Mouse (Mus musculus) forebrain, embryonic 10.5 days (tissue): ENCODE data around the gene Pnlip. TPM values are rescaled to one million over a fixed set of nuclear protein-coding genes. Genes with fewer than 3 reads are reported as not detected.

Experiments used
- DNase-seq: peaks from one replicate; pipeline ENCODE4 v3.0.0-alpha.2; 2017; ENCODE audit warnings: low spot score; ENCODE audit errors: extremely low spot score
- H3K27ac ChIP-seq: fragments of 300-500 bp; sonication (generic); 2 replicates; pipeline ENCODE4 v1.5.1; 2016; ENCODE audit warnings: mild to moderate bottlenecking
- H3K27me3 ChIP-seq: fragments of 300-500 bp; sonication (generic); 2 replicates; pipeline ENCODE4 v1.6.1; 2016; ENCODE audit warnings: mild to moderate bottlenecking; ENCODE audit not compliant: poor library complexity, severe bottlenecking
- H3K36me3 ChIP-seq: fragments of 300-500 bp; sonication (generic); replicated peaks from 2 replicates; pipeline ENCODE4 v1.6.1; 2016; ENCODE audit warnings: mild to moderate bottlenecking, moderate library complexity
- H3K4me1 ChIP-seq: fragments of 300-500 bp; sonication (generic); 2 replicates; pipeline ENCODE4 v1.6.1; 2016
- H3K4me3 ChIP-seq: fragments of 300-500 bp; sonication (generic); 2 replicates; pipeline ENCODE4 v1.5.1; 2016; ENCODE audit warnings: mild to moderate bottlenecking, moderate library complexity
- H3K9me3 ChIP-seq: fragments of 300-500 bp; sonication (generic); 2 replicates; pipeline ENCODE4 v1.6.1; 2016; ENCODE audit warnings: mild to moderate bottlenecking, moderate library complexity
- WGBS: fragments of 180-500 bp; shearing (Covaris S2); methylation state at CpG from one replicate; pipeline ENCODE4 v1.1.7; 2016; 5-methylcytosine and 5-hydroxymethylcytosine counted together
- polyA plus RNA-seq: library from polyadenylated mRNA; unstranded; fragments of >200 nt; fragmentation: Nextera tagmentation; extraction: Ambion mirVana; gene quantifications from 2 replicates; pipeline ENCODE4 v1.2.1, GENCODE M21; 2016

Gene Pnlip
- polyA plus RNA-seq: not detected in 2 replicates

GRCm38 (mm10) chr19:58652198-58652597 lies at the start of gene Pnlip:
Gene Pnlip (plus strand): TSS chr19:58652498.
- no peaks in the 10 kb centered on the region for H3K9me3 ChIP-seq
- H3K27ac ChIP-seq: no peak within 1 kb of the TSS
- H3K27me3 ChIP-seq: no peaks in the 10 kb centered on the region
- WGBS: 89% methylated on average over 5 of the region's 5 CpGs
- H3K36me3 ChIP-seq: no peaks in the 10 kb centered on the region
- no peak within 1 kb of the TSS for H3K4me3 ChIP-seq
- no peak for DNase-seq
- H3K4me1 ChIP-seq: no peaks in the 10 kb centered on the region

DNA sequence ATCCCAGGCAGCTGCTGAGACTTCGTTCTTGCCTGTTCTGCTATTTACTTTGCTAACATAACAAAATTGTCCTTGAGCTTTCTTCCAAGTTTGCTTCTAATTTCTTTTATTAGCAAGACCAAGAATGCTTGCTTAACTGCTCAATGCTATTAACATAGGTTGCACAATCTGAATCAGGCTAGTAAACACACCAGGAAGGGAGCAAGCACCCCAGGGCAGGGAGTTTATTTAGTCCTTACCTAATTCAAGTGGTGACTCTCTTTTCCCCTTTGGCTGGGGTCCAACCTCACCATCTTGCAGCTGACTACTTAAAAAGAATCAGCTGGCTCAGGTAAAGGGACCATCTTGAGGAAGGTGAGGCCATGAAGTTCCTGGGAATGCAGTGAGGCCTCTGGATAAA lies 42.6 kb upstream of the Pnlip start:
- H3K4me1 ChIP-seq: no peaks in the 10 kb centered on the region

DNA sequence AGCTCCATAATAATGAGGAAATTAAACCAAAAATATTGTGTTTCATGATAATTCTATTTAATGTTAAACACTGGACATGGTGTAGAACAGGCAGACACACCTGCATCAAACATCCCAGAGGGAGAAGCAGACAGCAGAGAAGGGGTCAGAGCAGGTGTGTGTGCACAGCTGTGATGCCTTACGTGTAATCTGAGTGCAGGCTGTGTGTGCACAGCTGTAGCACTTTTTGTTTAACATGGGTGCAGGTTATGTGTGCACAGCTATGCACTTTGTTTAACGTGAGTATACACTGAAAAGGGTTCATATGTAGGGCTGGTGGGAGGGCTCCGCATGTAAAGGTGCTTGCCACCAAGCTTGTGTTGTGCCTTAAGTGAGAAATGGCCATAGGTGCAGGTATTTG lies 39.6 kb upstream of the Pnlip start:
- no peak for DNase-seq
- Histone ChIP-seq H3K4me1 (no peaks in the 10 kb centered on the region), H3K27ac (no peak overlapping the region), H3K4me3 (no peak overlapping the region), H3K9me3 (no peaks in the 10 kb centered on the region), H3K36me3 (no peaks in the 10 kb centered on the region), H3K27me3 (no peaks in the 10 kb centered on the region)
- WGBS: 87% methylated on average over 3 of the region's 3 CpGs

More for the DNA sequence above, 42.6 kb upstream of the Pnlip start:
- Histone ChIP-seq H3K27me3 (no peaks in the 10 kb centered on the region), H3K27ac (no peak overlapping the region), H3K9me3 (no peaks in the 10 kb centered on the region), H3K36me3 (no peaks in the 10 kb centered on the region), H3K4me3 (no peak overlapping the region)
- WGBS: 74% methylated on average over 1 of the region's 1 CpGs
- no peak for DNase-seq

DNA sequence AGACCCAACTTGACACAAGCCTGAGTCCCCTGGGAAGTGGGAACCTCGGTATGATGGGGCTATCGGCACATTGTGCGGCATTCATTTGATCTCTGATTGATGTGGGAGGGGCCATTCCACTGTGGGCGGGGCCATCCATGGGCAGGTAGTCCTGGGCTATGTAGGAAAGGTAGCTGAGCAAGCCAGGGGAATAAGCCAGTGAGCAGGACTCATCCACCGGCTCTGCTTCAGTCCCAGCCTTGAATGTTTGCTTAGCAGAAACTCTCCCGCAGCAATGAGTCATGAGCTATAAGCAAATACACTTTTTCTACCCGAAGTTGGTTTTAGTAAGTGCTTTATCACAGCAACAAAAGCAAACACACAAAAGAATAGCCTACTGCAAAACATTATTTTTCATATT lies 35.7 kb upstream of the Pnlip start:
- H3K4me1 ChIP-seq: no peaks in the 10 kb centered on the region

GRCm38 (mm10) chr19:58620661-58621060 lies 31.6 kb upstream of the Pnlip start:
- no peak for DNase-seq
- H3K9me3 ChIP-seq: peaks cover 3% of the 10 kb centered on the region; the same call in 1 of the 2 replicates
- no peaks in the 10 kb centered on the region for H3K27me3 ChIP-seq
- WGBS: 94% methylated on average over 3 of the region's 3 CpGs
- no peak overlapping the region for H3K27ac ChIP-seq
- no peaks in the 10 kb centered on the region for H3K4me1 ChIP-seq
- H3K4me3 ChIP-seq: no peak overlapping the region
- no peaks in the 10 kb centered on the region for H3K36me3 ChIP-seq

More for the DNA sequence above, 35.7 kb upstream of the Pnlip start:
- Histone ChIP-seq H3K9me3 (no peaks in the 10 kb centered on the region), H3K27me3 (no peaks in the 10 kb centered on the region), H3K27ac (no peak overlapping the region), H3K36me3 (no peaks in the 10 kb centered on the region), H3K4me3 (no peak overlapping the region)
- 90% methylated on average over 7 of the region's 7 CpGs for WGBS
- no peak for DNase-seq

GRCm38 (mm10) chr19:58621646-58622045 lies 30.7 kb upstream of the Pnlip start:
- peaks cover 3% of the 10 kb centered on the region; the same call in 1 of the 2 replicates for H3K9me3 ChIP-seq
- H3K27me3 ChIP-seq: no peaks in the 10 kb centered on the region
- no peak for DNase-seq
- H3K4me1 ChIP-seq: no peaks in the 10 kb centered on the region
- WGBS: 79% methylated on average over 1 of the region's 1 CpGs
- H3K36me3 ChIP-seq: no peaks in the 10 kb centered on the region
- no peak overlapping the region for H3K4me3 ChIP-seq
- H3K27ac ChIP-seq: no peak overlapping the region

DNA sequence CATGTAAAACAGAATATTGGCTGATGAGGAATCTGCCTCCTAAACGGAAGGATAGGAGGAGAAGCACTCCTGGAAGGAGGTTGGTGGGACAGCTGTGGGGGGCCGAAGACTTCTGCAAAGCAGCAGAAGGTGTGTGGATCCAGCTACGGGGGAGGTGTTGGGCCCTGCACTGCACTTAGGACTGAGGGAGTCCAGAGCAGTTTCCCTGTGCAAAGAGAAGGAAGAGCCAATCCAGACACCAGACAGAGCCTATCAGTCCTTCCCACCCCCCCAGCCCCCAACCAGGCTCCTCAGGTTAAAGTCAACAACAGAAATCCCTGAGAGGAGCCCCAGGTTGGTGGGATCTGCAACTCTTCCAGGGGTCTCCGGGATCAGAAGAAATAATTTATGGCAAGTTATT lies 27.5 kb upstream of the Pnlip start:
- Histone ChIP-seq H3K27me3 (0 out of 2 replicates have a peak, but pooled peaks cover 3% of the 10 kb centered on the region), H3K9me3 (peaks cover 3% of the 10 kb centered on the region; the same call in 1 of the 2 replicates), H3K4me3 (no peak overlapping the region), H3K4me1 (no peaks in the 10 kb centered on the region), H3K27ac (no peak overlapping the region), H3K36me3 (no peaks in the 10 kb centered on the region)
- no peak for DNase-seq
- 87% methylated on average over 4 of the region's 4 CpGs for WGBS

DNA sequence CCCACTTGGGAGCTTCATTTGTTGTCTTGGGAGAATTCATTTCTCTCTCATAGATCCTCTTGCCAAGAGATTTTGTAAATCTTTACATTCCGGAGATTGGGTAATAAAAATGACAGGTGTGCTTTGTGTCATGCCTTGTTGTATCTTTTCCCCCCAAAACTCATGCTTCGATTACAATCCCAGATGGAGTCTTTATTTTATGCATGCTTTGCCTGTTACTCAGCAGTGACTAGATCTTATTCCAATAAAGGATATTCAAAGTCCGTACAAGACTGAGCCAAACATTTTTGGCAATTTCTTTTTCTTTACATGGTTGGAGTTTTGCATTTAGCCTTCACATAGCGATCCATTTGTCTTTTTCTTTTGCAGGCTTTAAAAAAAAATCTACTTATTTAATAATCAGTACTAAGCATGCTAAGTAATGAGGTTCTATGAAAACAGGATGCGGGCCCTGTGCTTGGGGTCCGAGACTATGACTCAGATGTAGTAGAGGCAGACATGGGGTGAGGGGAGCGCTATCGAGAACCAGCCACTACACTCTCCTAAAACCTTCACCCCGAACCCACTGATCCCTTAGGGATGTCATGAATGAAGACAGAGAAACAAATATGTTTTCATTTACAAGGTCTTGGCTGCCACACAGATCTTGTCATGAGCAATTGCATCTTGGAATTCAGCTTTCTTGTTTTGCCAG lies 26.9 kb upstream of the Pnlip start:
- H3K9me3 ChIP-seq: peaks cover 3% of the 10 kb centered on the region; the same call in 1 of the 2 replicates
- no peaks in the 10 kb centered on the region for H3K4me1 ChIP-seq
- 94% methylated on average over 9 of the region's 9 CpGs for WGBS
- H3K36me3 ChIP-seq: no peaks in the 10 kb centered on the region
- DNase-seq: no peak
- no peak overlapping the region for H3K27ac ChIP-seq
- 0 out of 2 replicates have a peak, but pooled peaks cover 3% of the 10 kb centered on the region for H3K27me3 ChIP-seq
- no peak overlapping the region for H3K4me3 ChIP-seq

- 0 out of 2 replicates have a peak, but pooled peaks cover 3% of the 10 kb centered on the region for H3K27me3 ChIP-seq
- no peak overlapping the region for H3K4me3 ChIP-seq
- 51% methylated on average over 22 of the region's 22 CpGs for WGBS
- no peak for DNase-seq
- no peaks in the 10 kb centered on the region for H3K36me3 ChIP-seq
- H3K27ac ChIP-seq: no peak overlapping the region
- H3K4me1 ChIP-seq: no peaks in the 10 kb centered on the region
- H3K9me3 ChIP-seq: no peaks in the 10 kb centered on the region
Measured at GRCm38 (mm10) chr19:58627406-58628337, 24.6 kb upstream of the Pnlip start.

GRCm38 (mm10) chr19:58629351-58629773 lies 22.9 kb upstream of the Pnlip start:
- Histone ChIP-seq H3K27me3 (0 out of 2 replicates have a peak, but pooled peaks cover 3% of the 10 kb centered on the region), H3K36me3 (no peaks in the 10 kb centered on the region), H3K4me1 (no peaks in the 10 kb centered on the region), H3K9me3 (no peaks in the 10 kb centered on the region), H3K27ac (no peak overlapping the region), H3K4me3 (no peak overlapping the region)
- DNase-seq: no peak
- 90% methylated on average over 3 of the region's 3 CpGs for WGBS

DNA sequence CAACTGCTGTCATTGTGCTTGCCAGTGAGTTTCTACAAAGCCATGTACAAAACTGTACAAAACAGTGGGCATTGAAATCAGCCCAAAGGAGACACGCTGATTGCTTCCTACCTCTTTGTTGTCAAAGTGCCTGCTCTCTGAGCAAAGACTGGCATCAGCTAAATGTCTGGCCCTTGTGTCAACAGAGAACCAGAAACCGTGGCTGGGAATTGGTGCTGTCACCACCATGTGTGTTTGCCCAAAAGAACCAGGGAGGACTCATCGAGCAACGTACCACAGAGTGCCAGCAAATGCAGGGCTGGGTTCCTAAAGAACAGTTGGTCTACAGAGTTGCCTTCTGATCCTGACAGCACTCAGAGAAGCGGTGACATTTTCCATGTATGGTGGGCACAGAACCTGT lies 2.3 kb upstream of the Pnlip start:
- Histone ChIP-seq H3K4me3 (no peak overlapping the region), H3K27me3 (no peaks in the 10 kb centered on the region), H3K36me3 (no peaks in the 10 kb centered on the region), H3K27ac (no peak overlapping the region), H3K4me1 (no peaks in the 10 kb centered on the region), H3K9me3 (no peaks in the 10 kb centered on the region)
- no peak for DNase-seq
- 90% methylated on average over 5 of the region's 5 CpGs for WGBS

- no peak for DNase-seq
- Histone ChIP-seq H3K4me1 (no peaks in the 10 kb centered on the region), H3K4me3 (no peak overlapping the region), H3K9me3 (no peaks in the 10 kb centered on the region), H3K27ac (no peak overlapping the region), H3K27me3 (no peaks in the 10 kb centered on the region), H3K36me3 (no peaks in the 10 kb centered on the region)
- 65% methylated on average over 4 of the region's 4 CpGs for WGBS
Measured at GRCm38 (mm10) chr19:58662098-58662497, 9.8 kb downstream of the Pnlip start.

- no peak overlapping the region for H3K27ac ChIP-seq
- no peaks in the 10 kb centered on the region for H3K9me3 ChIP-seq
- H3K36me3 ChIP-seq: no peaks in the 10 kb centered on the region
- WGBS: 80% methylated on average over 2 of the region's 2 CpGs
- no peaks in the 10 kb centered on the region for H3K4me1 ChIP-seq
- no peak overlapping the region for H3K4me3 ChIP-seq
- DNase-seq: no peak
- H3K27me3 ChIP-seq: no peaks in the 10 kb centered on the region
Measured at GRCm38 (mm10) chr19:58663317-58663716, 11.0 kb downstream of the Pnlip start.
